Mouse (Mus musculus) CH12.LX (cell line): Measurements from ENCODE around the gene Nphp3.

ENCODE experiments used
- CHD1 ChIP-seq: IDR thresholded peaks from 2 replicates; pipeline ENCODE4 v1.6.1; 2012; ENCODE audit warnings: low read depth, low read length, improper control_type of control experiment, inconsistent platforms
- CTCF ChIP-seq, 2 experiments: IDR thresholded peaks in 1 of 2; conservative IDR thresholded peaks in 1 of 2; 2 replicates each; pipeline ENCODE4 v1.5.1; 2011 to 2012; ENCODE audit warnings: low read depth in 2 of 2, low read length in 2 of 2, improper control_type of control experiment in 1 of 2, inconsistent platforms in 1 of 2, mild to moderate bottlenecking in 1 of 2, moderate library complexity in 1 of 2
- E2F4 ChIP-seq: IDR thresholded peaks from 2 replicates; pipeline ENCODE4 v1.6.1; 2011; ENCODE audit warnings: low read depth, low read length, improper control_type of control experiment; ENCODE audit not compliant: insufficient replicate concordance
- EP300 ChIP-seq: IDR thresholded peaks from 2 replicates; pipeline ENCODE4 v1.6.1; 2011; ENCODE audit warnings: low read length, improper control_type of control experiment
- GABPA ChIP-seq: IDR thresholded peaks from 2 replicates; pipeline ENCODE4 v1.6.1; 2012; ENCODE audit warnings: low read depth, low read length, improper control_type of control experiment, inconsistent platforms; ENCODE audit not compliant: insufficient replicate concordance
- IRF4 ChIP-seq: IDR thresholded peaks from 2 replicates; pipeline ENCODE4 v1.6.1; 2014; ENCODE audit warnings: low read depth, mild to moderate bottlenecking, inconsistent platforms, low read length, improper control_type of control experiment
- POLR2A ChIP-seq: IDR thresholded peaks from 2 replicates; pipeline ENCODE4 v1.6.1; 2011; ENCODE audit warnings: low read depth, mild to moderate bottlenecking, improper control_type of control experiment, low read length
- POLR2AphosphoS2 ChIP-seq: IDR thresholded peaks from 2 replicates; pipeline ENCODE4 v1.6.1; 2011; ENCODE audit warnings: low read depth, low read length, improper control_type of control experiment
- TBP ChIP-seq: conservative IDR thresholded peaks from 2 replicates; pipeline ENCODE4 v1.6.1; 2011; ENCODE audit warnings: low read depth, low read length, improper control_type of control experiment
- USF2 ChIP-seq: conservative IDR thresholded peaks from 2 replicates; pipeline ENCODE4 v1.6.1; 2011; ENCODE audit warnings: low read depth, low read length, improper control_type of control experiment
- ZKSCAN1 ChIP-seq: IDR thresholded peaks from 2 replicates; pipeline ENCODE4 v1.6.1; 2012; ENCODE audit warnings: low read depth, inconsistent platforms, low read length, improper control_type of control experiment, borderline replicate concordance
- ZMIZ1 ChIP-seq: IDR thresholded peaks from 2 replicates; pipeline ENCODE4 v1.6.1; 2012; ENCODE audit warnings: low read depth, mild to moderate bottlenecking, inconsistent platforms, low read length, improper control_type of control experiment

DNA sequence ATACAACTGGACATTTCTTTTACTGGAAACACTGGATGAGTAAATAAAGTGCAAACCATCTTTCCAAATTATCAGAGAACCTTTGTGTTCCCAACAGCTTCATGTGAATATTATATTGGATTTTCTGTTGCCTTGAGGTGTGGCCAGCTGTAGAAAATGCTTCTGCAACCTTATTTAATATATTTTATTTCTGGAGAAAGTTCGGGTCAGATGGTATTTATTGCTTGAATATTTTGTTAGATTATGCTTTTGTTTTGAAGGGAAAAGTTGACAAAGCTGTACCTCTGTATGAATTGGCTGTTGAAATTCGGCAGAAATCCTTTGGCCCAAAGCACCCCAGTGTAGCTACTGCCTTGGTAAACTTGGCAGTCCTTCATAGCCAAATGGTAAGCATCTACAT is 38.0 kb downstream of the Nphp3 start, which contains the start of gene Gm28305:
- TF ChIP-seq CHD1 (no peak), ZMIZ1 (no peak), TBP (no peak), E2F4 (no peak), POLR2A (no peak), CTCF (conservative IDR thresholded peaks at IDR 0.05 in 1 of 2, IDR thresholded peaks at IDR 0.05 in 1 of 2; ENCODE audit: low read depth in 2 of 2, low read length in 2 of 2) (no peak), POLR2AphosphoS2 (no peak), ZKSCAN1 (no peak), GABPA (no peak), USF2 (no peak), EP300 (no peak), IRF4 (no peak)
